Mouse (Mus musculus): ENCODE measurements around the gene Tmem189. TPM values are rescaled to one million over a fixed set of nuclear protein-coding genes. Genes with fewer than 3 reads are reported as not detected.

The Tmem189 gene
- total and polyA plus RNA-seq, 3 experiments: 21.7 to 46.5 TPM; not detected in 1

GRCm38 (mm10) chr2:167661270-167662203 lies 28.1 kb downstream of the Tmem189 start, which contains the start of gene Gm20431 (continued):
- TF ChIP-seq UBTF (IDR thresholded peaks at IDR 0.05; ENCODE audit: borderline replicate concordance, insufficient read depth, low read depth, low read length) (no peak), GATA1 (IDR thresholded peaks at IDR 0.05; ENCODE audit: low read depth, low read length) (no peak), JUND (IDR thresholded peaks at IDR 0.05; ENCODE audit: low read depth, low read length) (no peak), MAZ (IDR thresholded peaks at IDR 0.05; ENCODE audit: low read depth, low read length) (no peak)

DNA sequence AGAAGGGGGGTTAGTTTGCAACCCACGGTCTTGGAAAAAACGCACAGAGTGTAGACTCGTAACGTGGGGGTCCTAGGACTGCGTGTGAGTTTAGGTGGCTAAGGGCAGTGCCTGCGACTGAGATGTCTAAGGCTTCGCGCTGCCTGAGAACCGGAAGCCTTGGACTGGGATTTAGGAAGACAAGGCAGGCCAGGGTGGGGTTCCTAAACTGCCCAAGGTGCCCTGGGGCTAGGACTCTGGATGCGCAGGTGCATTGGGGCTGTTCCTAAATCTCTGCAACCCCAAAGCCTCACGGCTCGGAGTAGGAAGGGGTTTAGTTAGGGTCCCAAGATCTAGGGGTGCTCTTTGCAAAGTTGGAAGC lies 29.0 kb downstream of the Tmem189 start:
- Histone ChIP-seq H3K4me3 (ENCODE audit: control insufficient read depth in 1 of 2, insufficient read depth in 1 of 2, low read depth in 2 of 2, low read length in 2 of 2) (peak overlapping the region; percentile 76 to 82), H3K4me1 (ENCODE audit: control insufficient read depth in 1 of 2, insufficient read depth in 2 of 2, low read length in 2 of 2) (peaks cover 0 to 16% of the 10 kb centered on the region in 2 experiments; a peak in 3 of 4 replicates), H3K9me3 (replicated peaks; ENCODE audit: insufficient read depth, low read length) (no peaks in the 10 kb centered on the region), H3K79me2 (ENCODE audit: control insufficient read depth, insufficient read depth, low read length, poor library complexity) (peaks cover 10% of the 10 kb centered on the region), H3K27ac (ENCODE audit: control insufficient read depth, low read depth, low read length) (no peak overlapping the region), H3K36me3 (ENCODE audit: control insufficient read depth in 1 of 2, insufficient read depth in 2 of 2, low read length in 2 of 2) (peaks cover 0 to 2% of the 10 kb centered on the region in 2 experiments; a peak in 1 of 4 replicates), H3K27me3 (ENCODE audit: control insufficient read depth in 1 of 2, insufficient read depth in 2 of 2, low read length in 2 of 2) (peaks cover 0 to 1% of the 10 kb centered on the region in 2 experiments; a peak in 1 of 4 replicates), H3K9ac (ENCODE audit: control insufficient read depth, low read depth, low read length, poor library complexity, severe bottlenecking) (peak overlapping the region; percentile 85)
- TF ChIP-seq RAD21 (IDR thresholded peaks at IDR 0.05; ENCODE audit: low read depth, low read length): no peak
- no peak for TF ChIP-seq HCFC1 (IDR thresholded peaks at IDR 0.05; ENCODE audit: low read depth, low read length)
- no peak for TF ChIP-seq MYB (IDR thresholded peaks at IDR 0.05; ENCODE audit: low read depth, low read length)
- no peak for TF ChIP-seq USF1 (IDR thresholded peaks at IDR 0.05; ENCODE audit: low read depth, low read length)
- TF ChIP-seq MEF2A (IDR thresholded peaks at IDR 0.05; ENCODE audit: extremely low read depth, insufficient replicate concordance, low read depth, low read length, poor library complexity, severe bottlenecking): no peak
- no peak for TF ChIP-seq EP300 (IDR thresholded peaks at IDR 0.05; ENCODE audit: low read depth in 1 of 2, low read length in 2 of 2)
- TF ChIP-seq NELFE (IDR thresholded peaks at IDR 0.05; ENCODE audit: low read depth, low read length): no peak
- no peak for TF ChIP-seq POLR2AphosphoS5 (IDR thresholded peaks at IDR 0.05; ENCODE audit: borderline replicate concordance, low read depth, low read length)
- no peak for TF ChIP-seq GABPA (IDR thresholded peaks at IDR 0.05; ENCODE audit: low read depth, low read length)
- TF ChIP-seq UBTF (IDR thresholded peaks at IDR 0.05; ENCODE audit: borderline replicate concordance, insufficient read depth, low read depth, low read length): no peak
- no peak for TF ChIP-seq MAX (IDR thresholded peaks at IDR 0.05; ENCODE audit: low read length)
- TF ChIP-seq BHLHE40 (IDR thresholded peaks at IDR 0.05; ENCODE audit: borderline replicate concordance, low read depth, low read length): no peak
- no peak for TF ChIP-seq CHD1 (IDR thresholded peaks at IDR 0.05; ENCODE audit: low read depth, low read length)
- TF ChIP-seq TAL1 (IDR thresholded peaks at IDR 0.05; ENCODE audit: low read length): no peak
- TF ChIP-seq MAFK (IDR thresholded peaks at IDR 0.05; ENCODE audit: borderline replicate concordance, low read depth, low read length): no peak
- no peak for DNase-seq (ENCODE audit: low read depth, low spot score)

All from MEL (cell line).